Mouse (Mus musculus) CH12.LX (cell line): Measurements from ENCODE around the gene Camp.

Experiments used
- ELF1 ChIP-seq: IDR thresholded peaks from 2 replicates; pipeline ENCODE4 v1.6.1; 2014; ENCODE audit warnings: low read depth, mild to moderate bottlenecking, inconsistent platforms, low read length, improper control_type of control experiment
- EP300 ChIP-seq: IDR thresholded peaks from 2 replicates; pipeline ENCODE4 v1.6.1; 2011; ENCODE audit warnings: low read length, improper control_type of control experiment
- GABPA ChIP-seq: IDR thresholded peaks from 2 replicates; pipeline ENCODE4 v1.6.1; 2012; ENCODE audit warnings: low read depth, low read length, improper control_type of control experiment, inconsistent platforms; ENCODE audit not compliant: insufficient replicate concordance
- IRF4 ChIP-seq: IDR thresholded peaks from 2 replicates; pipeline ENCODE4 v1.6.1; 2014; ENCODE audit warnings: low read depth, mild to moderate bottlenecking, inconsistent platforms, low read length, improper control_type of control experiment
- POLR2A ChIP-seq: IDR thresholded peaks from 2 replicates; pipeline ENCODE4 v1.6.1; 2011; ENCODE audit warnings: low read depth, mild to moderate bottlenecking, improper control_type of control experiment, low read length
- RAD21 ChIP-seq: IDR thresholded peaks from 2 replicates; pipeline ENCODE4 v1.6.1; 2011; ENCODE audit warnings: low read depth, mild to moderate bottlenecking, low read length, improper control_type of control experiment, moderate library complexity
- SMC3 ChIP-seq: IDR thresholded peaks from 2 replicates; pipeline ENCODE4 v1.6.1; 2011; ENCODE audit warnings: low read depth, low read length, improper control_type of control experiment
- TCF12 ChIP-seq: IDR thresholded peaks from 2 replicates; pipeline ENCODE4 v1.6.1; 2014; ENCODE audit warnings: low read depth, mild to moderate bottlenecking, inconsistent platforms, low read length, improper control_type of control experiment
- ZKSCAN1 ChIP-seq: IDR thresholded peaks from 2 replicates; pipeline ENCODE4 v1.6.1; 2012; ENCODE audit warnings: low read depth, inconsistent platforms, low read length, improper control_type of control experiment, borderline replicate concordance
- ZNF384 ChIP-seq: IDR thresholded peaks from 2 replicates; pipeline ENCODE4 v1.6.1; 2012; ENCODE audit warnings: low read depth, low read length, improper control_type of control experiment, inconsistent platforms

- TF ChIP-seq SMC3 (no peak), GABPA (no peak), RAD21 (no peak), POLR2A (no peak), ZNF384 (no peak), ELF1 (no peak), ZKSCAN1 (no peak), EP300 (no peak), TCF12 (no peak), IRF4 (no peak)
Measured at GRCm38 (mm10) chr9:109898027-109898426, 48.6 kb upstream of the Camp start.
